Mouse (Mus musculus): ENCODE measurements at regions not wholly inside any gene's neighbourhood (a gene's known extent, or its start where the extent isn't known, plus 50 kb on each side); places are given as distances from the start of the nearest gene placed in this dataset.
"Not testable (repeated sequence)": the region's sequence is repeated elsewhere in the genome, so short reads cannot be mapped to it uniquely, and the experiment has no call there.

DNA sequence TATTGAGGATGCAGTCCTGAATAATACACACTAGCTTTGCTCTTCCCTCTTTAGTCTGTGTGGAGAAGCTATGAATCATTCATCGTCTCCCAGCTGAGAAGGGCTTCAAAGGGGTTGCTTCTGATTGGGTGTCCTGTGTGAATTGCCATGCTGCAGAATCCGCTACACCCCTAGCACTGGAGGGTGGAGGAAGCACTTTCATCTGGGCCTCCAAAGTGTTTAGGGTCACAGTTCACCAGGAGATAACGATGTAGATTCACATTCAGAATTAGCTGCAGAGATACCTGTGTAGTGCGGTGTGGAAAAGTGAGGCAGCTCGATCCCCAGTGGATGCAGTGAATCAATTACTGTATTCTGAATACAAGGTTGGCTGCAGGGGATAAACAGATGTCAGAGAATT lies 301.2 kb upstream of the Ednrb start:
- Histone ChIP-seq H3K9me3 (ENCODE audit: control insufficient read depth, low read length) (no peaks in the 10 kb centered on the region), H3K9ac (ENCODE audit: low read length) (no peak overlapping the region), H3K4me2 (ENCODE audit: low read depth, low read length) (no peak overlapping the region), H3K27ac (ENCODE audit: low read length) (no peak overlapping the region), H3K4me3 (ENCODE audit: low read length) (no peak overlapping the region), H3K4me1 (replicated peaks; ENCODE audit: control insufficient read depth, insufficient read depth, low read length) (no peaks in the 10 kb centered on the region), H3K36me3 (ENCODE audit: control insufficient read depth, insufficient read depth, low read length) (no peaks in the 10 kb centered on the region), H3K27me3 (ENCODE audit: control insufficient read depth, insufficient read depth, low read depth, low read length) (no peaks in the 10 kb centered on the region)
- ATAC-seq (ENCODE audit: low read depth) = no peak
- WGBS = 42% methylated on average over 5 of the region's 5 CpGs

DNA sequence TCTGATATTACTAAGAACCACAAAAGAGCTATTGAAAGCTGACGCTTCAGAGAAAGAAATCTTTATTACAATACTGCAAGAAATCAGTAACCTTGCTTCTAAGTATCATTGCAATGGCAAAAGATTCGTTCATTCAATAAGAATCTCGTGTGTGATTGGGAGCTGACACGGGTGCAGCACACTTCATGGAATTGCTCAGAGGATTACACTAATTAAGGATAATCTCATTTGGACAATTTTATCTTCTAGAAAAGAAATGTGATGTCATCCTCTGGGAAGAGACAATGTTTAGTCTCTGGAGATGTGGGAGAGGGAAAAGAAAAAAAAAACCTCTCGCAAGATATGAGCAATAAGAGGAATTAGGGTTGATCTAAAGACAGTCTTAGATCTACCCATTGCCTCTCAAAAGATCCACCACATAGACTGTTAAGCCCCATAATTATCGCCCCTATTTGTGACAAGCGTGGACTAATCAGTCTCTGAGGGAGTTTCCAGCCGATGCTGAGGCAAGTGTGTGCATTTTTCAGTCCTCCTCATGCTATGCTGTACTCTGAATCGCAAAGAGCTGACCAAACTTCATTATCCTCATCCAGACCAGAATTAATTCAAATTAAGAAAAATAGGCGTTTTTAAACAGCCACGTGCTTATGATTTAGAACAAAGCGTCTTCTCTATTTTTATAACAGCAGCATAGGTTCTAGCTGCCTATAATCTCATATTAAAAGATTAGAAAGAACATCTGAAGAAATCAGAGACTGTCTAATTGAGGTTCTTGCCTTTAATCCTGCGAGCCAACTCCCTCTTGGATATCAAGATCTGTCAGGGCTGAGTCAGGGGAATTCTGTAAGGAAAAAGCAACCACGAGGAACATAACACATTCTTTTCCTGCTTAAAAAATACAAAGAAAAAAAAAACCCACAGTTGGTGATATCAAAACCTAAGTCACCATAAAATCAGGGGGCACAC lies 271.1 kb upstream of the Ednrb start:
- Histone ChIP-seq H3K36me3 (ENCODE audit: control insufficient read depth, insufficient read depth, low read length) (no peaks in the 10 kb centered on the region), H3K9me3 (ENCODE audit: control insufficient read depth, low read length) (no peaks in the 10 kb centered on the region), H3K27me3 (ENCODE audit: control insufficient read depth, insufficient read depth, low read depth, low read length) (no peaks in the 10 kb centered on the region), H3K4me3 (ENCODE audit: low read length) (no peak overlapping the region), H3K9ac (ENCODE audit: low read length) (no peak overlapping the region), H3K4me1 (replicated peaks; ENCODE audit: control insufficient read depth, insufficient read depth, low read length) (no peaks in the 10 kb centered on the region), H3K27ac (ENCODE audit: low read length) (no peak overlapping the region), H3K4me2 (ENCODE audit: low read depth, low read length) (no peak overlapping the region)
- ATAC-seq (ENCODE audit: low read depth) = no peak
- 80% methylated on average over 14 of the region's 14 CpGs for WGBS

DNA sequence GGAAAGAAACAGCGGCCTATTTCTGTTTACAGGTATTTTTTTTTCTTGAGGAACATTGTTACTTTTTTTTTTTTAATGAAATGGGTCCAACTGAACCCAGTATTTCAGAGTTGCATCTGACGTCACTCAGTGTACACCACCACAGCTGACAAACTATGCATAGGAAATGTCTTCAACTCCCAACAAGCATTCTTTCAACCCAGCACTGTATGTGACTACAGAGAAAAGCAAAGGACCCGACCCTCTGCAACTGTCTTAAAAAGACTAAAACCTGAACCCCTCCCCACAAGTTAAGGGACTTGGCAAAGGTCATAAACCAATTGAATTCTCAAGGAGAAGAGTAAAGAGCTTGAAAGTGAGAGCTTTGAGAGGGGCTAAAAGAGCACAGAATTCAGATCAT lies 270.0 kb upstream of the Ednrb start:
- no peaks in the 10 kb centered on the region for H3K27me3 ChIP-seq (ENCODE audit: control insufficient read depth, insufficient read depth, low read depth, low read length)
- no peak overlapping the region for H3K4me2 ChIP-seq (ENCODE audit: low read depth, low read length)
- no peak overlapping the region for H3K27ac ChIP-seq (ENCODE audit: low read length)
- no peak overlapping the region for H3K4me3 ChIP-seq (ENCODE audit: low read length)
- ATAC-seq (ENCODE audit: low read depth) = no peak
- no peaks in the 10 kb centered on the region for H3K36me3 ChIP-seq (ENCODE audit: control insufficient read depth, insufficient read depth, low read length)
- no peaks in the 10 kb centered on the region for H3K4me1 ChIP-seq (replicated peaks; ENCODE audit: control insufficient read depth, insufficient read depth, low read length)
- H3K9me3 ChIP-seq (ENCODE audit: control insufficient read depth, low read length) = no peaks in the 10 kb centered on the region
- no peak overlapping the region for H3K9ac ChIP-seq (ENCODE audit: low read length)
- 72% methylated on average over 3 of the region's 3 CpGs for WGBS

DNA sequence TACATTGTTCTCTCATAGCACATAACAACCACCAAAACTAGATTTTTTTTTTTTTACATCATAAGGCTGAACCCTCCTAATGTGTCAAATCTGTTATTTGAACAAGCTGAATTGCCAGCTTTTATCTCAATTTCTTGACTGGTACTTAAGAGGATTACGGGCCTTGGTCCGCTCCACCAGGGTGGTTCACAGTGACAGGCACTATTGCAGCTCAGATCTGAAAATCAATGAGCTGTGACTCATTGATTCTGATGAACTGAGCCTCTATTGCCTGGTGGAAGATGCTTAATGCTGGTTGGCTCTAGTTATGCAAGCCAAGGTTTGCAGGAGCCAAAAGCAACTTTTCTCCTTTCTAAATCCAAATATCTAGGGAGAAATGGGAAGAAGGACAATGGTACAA lies 269.2 kb upstream of the Ednrb start:
- Histone ChIP-seq H3K36me3 (ENCODE audit: control insufficient read depth, insufficient read depth, low read length) (no peaks in the 10 kb centered on the region), H3K27me3 (ENCODE audit: control insufficient read depth, insufficient read depth, low read depth, low read length) (no peaks in the 10 kb centered on the region), H3K27ac (ENCODE audit: low read length) (no peak overlapping the region), H3K9ac (ENCODE audit: low read length) (no peak overlapping the region), H3K4me2 (ENCODE audit: low read depth, low read length) (no peak overlapping the region), H3K4me1 (replicated peaks; ENCODE audit: control insufficient read depth, insufficient read depth, low read length) (no peaks in the 10 kb centered on the region), H3K9me3 (ENCODE audit: control insufficient read depth, low read length) (no peaks in the 10 kb centered on the region), H3K4me3 (ENCODE audit: low read length) (no peak overlapping the region)
- 71% methylated on average over 2 of the region's 2 CpGs for WGBS
- no peak for ATAC-seq (ENCODE audit: low read depth)

- ATAC-seq (ENCODE audit: low read depth) = no peak
- Histone ChIP-seq H3K9ac (ENCODE audit: low read length) (no peak overlapping the region), H3K4me2 (ENCODE audit: low read depth, low read length) (no peak overlapping the region), H3K4me3 (ENCODE audit: low read length) (no peak overlapping the region), H3K36me3 (ENCODE audit: control insufficient read depth, insufficient read depth, low read length) (no peaks in the 10 kb centered on the region), H3K27me3 (ENCODE audit: control insufficient read depth, insufficient read depth, low read depth, low read length) (no peaks in the 10 kb centered on the region), H3K4me1 (replicated peaks; ENCODE audit: control insufficient read depth, insufficient read depth, low read length) (no peaks in the 10 kb centered on the region), H3K9me3 (ENCODE audit: control insufficient read depth, low read length) (no peaks in the 10 kb centered on the region), H3K27ac (ENCODE audit: low read length) (no peak overlapping the region)
- 93% methylated on average over 2 of the region's 2 CpGs for WGBS
Measured at GRCm38 (mm10) chr14:104086381-104086780, 242.2 kb upstream of the Ednrb start.

DNA sequence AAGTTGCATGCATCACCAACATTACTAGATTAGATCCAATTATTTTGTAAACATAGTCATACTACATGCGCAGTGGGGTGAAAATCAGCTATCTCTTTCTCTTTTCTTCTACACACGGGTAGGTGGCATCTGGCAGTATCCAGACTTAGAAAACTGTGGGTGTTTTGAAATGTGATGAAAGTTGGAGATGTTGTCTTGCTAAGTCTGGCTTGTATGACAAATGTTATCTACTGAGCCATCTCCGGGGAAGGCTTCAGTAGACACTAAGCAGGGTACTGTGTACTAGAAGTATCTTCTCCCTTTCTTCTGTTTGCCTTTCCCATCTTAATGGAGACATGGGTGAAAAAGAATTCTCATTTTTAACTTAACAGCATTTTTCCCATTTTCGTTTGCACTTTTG lies 220.0 kb upstream of the Ednrb start:
- ATAC-seq (ENCODE audit: low read depth) = not testable (repeated sequence)

DNA sequence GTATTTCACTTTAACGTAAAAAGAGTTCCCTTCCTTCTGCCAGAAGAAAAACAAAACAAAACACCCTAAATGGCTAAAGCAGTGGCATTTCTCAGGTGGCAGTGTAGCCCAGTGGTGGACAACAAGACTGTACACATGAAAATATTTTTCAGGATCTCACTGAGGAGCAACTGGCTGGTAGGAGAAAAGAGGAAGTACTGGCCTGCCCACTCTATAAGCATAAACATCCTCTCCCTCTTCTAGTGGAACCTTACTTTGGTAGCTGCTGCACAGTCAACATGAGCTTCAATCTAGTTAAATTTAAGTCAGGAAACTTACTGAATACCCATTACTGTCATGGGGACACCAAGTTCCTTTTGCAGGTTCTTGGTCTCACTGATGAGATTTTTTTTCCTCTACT lies 209.5 kb upstream of the Ednrb start:
- WGBS = 79% methylated on average over 1 of the region's 1 CpGs
- Histone ChIP-seq H3K36me3 (ENCODE audit: control insufficient read depth, insufficient read depth, low read length) (no peaks in the 10 kb centered on the region), H3K27me3 (ENCODE audit: control insufficient read depth, insufficient read depth, low read depth, low read length) (no peaks in the 10 kb centered on the region), H3K27ac (ENCODE audit: low read length) (no peak overlapping the region), H3K4me2 (ENCODE audit: low read depth, low read length) (no peak overlapping the region), H3K4me1 (replicated peaks; ENCODE audit: control insufficient read depth, insufficient read depth, low read length) (no peaks in the 10 kb centered on the region), H3K9me3 (ENCODE audit: control insufficient read depth, low read length) (no peaks in the 10 kb centered on the region), H3K9ac (ENCODE audit: low read length) (no peak overlapping the region), H3K4me3 (ENCODE audit: low read length) (no peak overlapping the region)
- no peak for ATAC-seq (ENCODE audit: low read depth)

More for the DNA sequence above, 220.0 kb upstream of the Ednrb start:
- not testable (repeated sequence) for H3K36me3 ChIP-seq (ENCODE audit: control insufficient read depth, insufficient read depth, low read length); H3K4me3 ChIP-seq (ENCODE audit: low read length); H3K27me3 ChIP-seq (ENCODE audit: control insufficient read depth, insufficient read depth, low read depth, low read length); H3K9me3 ChIP-seq (ENCODE audit: control insufficient read depth, low read length); H3K27ac ChIP-seq (ENCODE audit: low read length); H3K4me2 ChIP-seq (ENCODE audit: low read depth, low read length); H3K4me1 ChIP-seq (replicated peaks; ENCODE audit: control insufficient read depth, insufficient read depth, low read length); H3K9ac ChIP-seq (ENCODE audit: low read length)
- 40% methylated on average over 1 of the region's 4 CpGs for WGBS

DNA sequence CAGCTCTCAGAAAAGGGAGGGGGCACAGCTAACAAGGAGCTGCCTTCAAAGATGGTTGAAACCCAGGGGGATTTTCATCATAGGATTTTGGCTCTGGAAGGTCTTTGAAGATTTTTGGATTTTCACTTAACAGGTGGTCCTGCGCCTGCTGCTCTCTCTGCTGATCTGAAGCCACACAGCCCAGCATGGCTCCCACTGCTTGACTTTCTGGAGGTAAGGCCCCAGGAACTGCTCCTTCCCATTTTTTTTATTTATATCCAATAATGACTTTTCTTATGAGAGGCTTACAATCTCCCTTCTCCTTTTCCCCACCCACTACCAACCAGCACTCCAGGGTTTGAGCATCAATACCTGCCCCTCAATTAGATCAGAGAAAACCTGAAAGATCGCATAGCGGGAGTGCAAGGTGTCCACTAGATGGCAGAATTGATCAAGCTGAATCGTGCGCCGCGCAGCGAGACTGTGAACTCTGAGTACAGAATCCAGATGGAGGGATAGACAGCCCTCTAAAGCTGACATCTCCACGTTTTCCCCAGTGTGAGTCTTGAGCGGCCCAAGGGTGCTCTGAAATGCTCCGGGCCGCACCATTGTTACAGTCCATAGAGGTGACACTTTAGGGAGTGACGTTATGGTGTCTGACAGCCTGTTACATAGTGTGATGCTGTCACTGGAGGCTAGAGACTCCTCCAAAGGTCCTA lies 194.6 kb upstream of the Ednrb start:
- peak; percentile 60 for ATAC-seq (ENCODE audit: low read depth)

GRCm38 (mm10) chr14:104033606-104034005 lies 189.4 kb upstream of the Ednrb start:
- Histone ChIP-seq H3K27ac (ENCODE audit: low read length) (no peak overlapping the region), H3K4me2 (ENCODE audit: low read depth, low read length) (no peak overlapping the region), H3K9ac (ENCODE audit: low read length) (no peak overlapping the region), H3K27me3 (ENCODE audit: control insufficient read depth, insufficient read depth, low read depth, low read length) (no peaks in the 10 kb centered on the region), H3K36me3 (ENCODE audit: control insufficient read depth, insufficient read depth, low read length) (no peaks in the 10 kb centered on the region), H3K4me1 (replicated peaks; ENCODE audit: control insufficient read depth, insufficient read depth, low read length) (no peaks in the 10 kb centered on the region), H3K9me3 (ENCODE audit: control insufficient read depth, low read length) (no peaks in the 10 kb centered on the region), H3K4me3 (ENCODE audit: low read length) (no peak overlapping the region)
- 46% methylated on average over 1 of the region's 1 CpGs for WGBS
- no peak for ATAC-seq (ENCODE audit: low read depth)

More for the DNA sequence above, 194.6 kb upstream of the Ednrb start:
- 7% methylated on average over 13 of the region's 13 CpGs for WGBS
- Histone ChIP-seq H3K9me3 (ENCODE audit: control insufficient read depth, low read length) (no peaks in the 10 kb centered on the region), H3K36me3 (ENCODE audit: control insufficient read depth, insufficient read depth, low read length) (no peaks in the 10 kb centered on the region), H3K4me1 (replicated peaks; ENCODE audit: control insufficient read depth, insufficient read depth, low read length) (no peaks in the 10 kb centered on the region), H3K27ac (ENCODE audit: low read length) (no peak overlapping the region), H3K4me3 (ENCODE audit: low read length) (no peak overlapping the region), H3K4me2 (ENCODE audit: low read depth, low read length) (no peak overlapping the region), H3K27me3 (ENCODE audit: control insufficient read depth, insufficient read depth, low read depth, low read length) (no peaks in the 10 kb centered on the region), H3K9ac (ENCODE audit: low read length) (no peak overlapping the region)
